Comparison of ENCODE assay signal across 8 mouse cellular contexts in genomic region chr4:126058134-126058996, GRCm38 (mm10). TPM values are rescaled to one million over a fixed set of nuclear protein-coding genes. Genes with fewer than 3 reads are reported as not detected.
A peak's percentile ranks its signal among the peaks of the same experiment; 100 is the strongest.
DNase-seq lines count a peak whose midpoint lies in the region; ATAC-seq and TF ChIP-seq lines count a peak whose summit lies in the region.

Oscp1 (plus strand) TSS chr4:126058565.

- H3K4me3 ChIP-seq in CH12.LX (replicated peaks in 1 of 3; ENCODE audit: low read depth in 2 of 3, low read length in 2 of 3, poor library complexity in 1 of 3) = peak within 1 kb of the TSS; percentile 77 to 80 (median 77)
- peak within 1 kb of the TSS; percentile 66 for H3K4me3 ChIP-seq in forebrain, embryonic 12.5 days (replicated peaks)
- peak within 1 kb of the TSS; percentile 64 for H3K4me3 ChIP-seq in liver, postnatal 0 days (ENCODE audit: low read depth, low read length)
- peak within 1 kb of the TSS; percentile 67 for H3K4me3 ChIP-seq in neural tube, embryonic 14.5 days (ENCODE audit: low read depth, low read length)

- DNase-seq in CH12.LX (ENCODE audit: extremely low read depth) = peak; percentile 95
- peak; percentile 91 for DNase-seq in c-Kit-positive CD71-positive TER-119-negative erythroid progenitor cells, embryonic 14.5 days (ENCODE audit: low read depth)
- peak; percentile 93 to 94 for DNase-seq in heart, postnatal 10 days
- DNase-seq in large intestine, adult 2 months (ENCODE audit: low read depth, low spot score) = peak; percentile 76
- DNase-seq in liver, postnatal 0 days = peak; percentile 91
- DNase-seq in testis, postnatal 10 days (ENCODE audit: low spot score) = peak; percentile 91

- no peak within 1 kb of the TSS for H3K27ac ChIP-seq in CH12.LX (ENCODE audit: insufficient read depth, low read depth)
- peak within 1 kb of the TSS; percentile 61 for H3K27ac ChIP-seq in forebrain, embryonic 12.5 days
- H3K27ac ChIP-seq in liver, postnatal 0 days (ENCODE audit: low read depth) = peak within 1 kb of the TSS; percentile 16
- no peak within 1 kb of the TSS for H3K27ac ChIP-seq in neural tube, embryonic 14.5 days (ENCODE audit: low read depth, low read length)

- no peak for TF ChIP-seq RAD21 in CH12.LX (IDR thresholded peaks at IDR 0.05; ENCODE audit: low read depth, low read length)

- TF ChIP-seq POLR2A in CH12.LX (IDR thresholded peaks at IDR 0.05; ENCODE audit: low read depth, low read length) = peak; percentile 74

- no peak for TF ChIP-seq EP300 in CH12.LX (IDR thresholded peaks at IDR 0.05; ENCODE audit: low read length)
- TF ChIP-seq EP300 in liver, postnatal 0 days (IDR thresholded peaks at IDR 0.05; ENCODE audit: low read depth) = peak; percentile 65; the same call in 1 of the 2 replicates

- H3K9me3 ChIP-seq in CH12.LX (replicated peaks; ENCODE audit: low read length) = no peaks in the 10 kb centered on the region
- no peaks in the 10 kb centered on the region for H3K9me3 ChIP-seq in forebrain, embryonic 12.5 days
- H3K9me3 ChIP-seq in liver, postnatal 0 days (ENCODE audit: low read length) = no peaks in the 10 kb centered on the region
- H3K9me3 ChIP-seq in neural tube, embryonic 14.5 days (ENCODE audit: control insufficient read depth, low read length) = no peaks in the 10 kb centered on the region

- H3K4me2 ChIP-seq in CH12.LX (ENCODE audit: insufficient read depth, low read depth, poor library complexity, severe bottlenecking) = peak within 1 kb of the TSS; percentile 90
- H3K4me2 ChIP-seq in forebrain, embryonic 12.5 days = peak within 1 kb of the TSS; percentile 82
- peak within 1 kb of the TSS; percentile 90 for H3K4me2 ChIP-seq in liver, postnatal 0 days (ENCODE audit: low read depth, low read length)
- peak within 1 kb of the TSS; percentile 84 for H3K4me2 ChIP-seq in neural tube, embryonic 14.5 days (ENCODE audit: low read depth, low read length)

- ATAC-seq in forebrain, embryonic 12.5 days (ENCODE audit: low FRiP score) = peak; percentile 100
- ATAC-seq in liver, postnatal 0 days = peak; percentile 99
- ATAC-seq in neural tube, embryonic 14.5 days (ENCODE audit: low read depth) = peak; percentile 98

- H3K4me1 ChIP-seq in CH12.LX (ENCODE audit: control insufficient read depth in 1 of 2, insufficient read depth in 2 of 2) = peaks cover 2 to 19% of the 10 kb centered on the region in 2 experiments; a peak in 3 of 4 replicates
- H3K4me1 ChIP-seq in forebrain, embryonic 12.5 days = peaks cover 19% of the 10 kb centered on the region
- peaks cover 15% of the 10 kb centered on the region for H3K4me1 ChIP-seq in liver, postnatal 0 days (ENCODE audit: insufficient read depth)
- peaks cover 9% of the 10 kb centered on the region; the same call in 1 of the 2 replicates for H3K4me1 ChIP-seq in neural tube, embryonic 14.5 days (ENCODE audit: control insufficient read depth, insufficient read depth, low read length)

- H3K36me3 ChIP-seq in CH12.LX (replicated peaks in 1 of 2; ENCODE audit: control insufficient read depth in 1 of 2, insufficient read depth in 1 of 2, low read length in 1 of 2) = peaks cover 21 to 32% of the 10 kb centered on the region in 2 experiments
- peaks cover 29% of the 10 kb centered on the region for H3K36me3 ChIP-seq in forebrain, embryonic 12.5 days (replicated peaks)
- peaks cover 15% of the 10 kb centered on the region for H3K36me3 ChIP-seq in liver, postnatal 0 days (replicated peaks; ENCODE audit: insufficient read depth, low read length)
- peaks cover 18% of the 10 kb centered on the region for H3K36me3 ChIP-seq in neural tube, embryonic 14.5 days (ENCODE audit: control insufficient read depth, insufficient read depth, low read length)

- WGBS in forebrain, embryonic 12.5 days = under 1% methylated on average over 57 of the region's 57 CpGs
- WGBS in large intestine, adult 2 months = 1% methylated on average over 57 of the region's 57 CpGs
- WGBS in liver, postnatal 0 days (ENCODE audit: insufficient replicate concordance) = 2% methylated on average over 57 of the region's 57 CpGs
- WGBS in neural tube, embryonic 14.5 days = 1% methylated on average over 57 of the region's 57 CpGs

- dilution Hi-C loops in CH12.LX (cut with MboI; ENCODE audit: extremely low pct_ligation_motif_present, extremely low pct_unique_long_range_greater_than_20kb, low sequenced_read_pairs) = no loop called here

- no peaks in the 10 kb centered on the region for H3K79me2 ChIP-seq in CH12.LX (replicated peaks; ENCODE audit: control insufficient read depth, extremely low read depth, insufficient read depth, poor library complexity, severe bottlenecking)

- H3K9ac ChIP-seq in CH12.LX (ENCODE audit: insufficient read depth, low read depth) = peak within 1 kb of the TSS; percentile 64
- peak within 1 kb of the TSS; percentile 72 for H3K9ac ChIP-seq in forebrain, embryonic 12.5 days
- H3K9ac ChIP-seq in liver, postnatal 0 days (replicated peaks) = peak within 1 kb of the TSS; percentile 62
- H3K9ac ChIP-seq in neural tube, embryonic 14.5 days (replicated peaks; ENCODE audit: low read depth, low read length) = peak within 1 kb of the TSS; percentile 64

- in situ Hi-C loops in CH12.LX (cut with MboI; ENCODE audit: low pct_ligation_motif_present, low pct_unique_long_range_greater_than_20kb, low sequenced_read_pairs) = no loop called here

- TF ChIP-seq CTCF in CH12.LX (conservative IDR thresholded peaks at IDR 0.05 in 1 of 2, IDR thresholded peaks at IDR 0.05 in 1 of 2; ENCODE audit: low read depth in 2 of 2, low read length in 2 of 2) = no peak
- TF ChIP-seq CTCF in liver, postnatal 0 days (IDR thresholded peaks at IDR 0.05; ENCODE audit: low read depth) = no peak

- no peaks in the 10 kb centered on the region for H3K27me3 ChIP-seq in CH12.LX (replicated peaks)
- no peaks in the 10 kb centered on the region for H3K27me3 ChIP-seq in forebrain, embryonic 12.5 days
- H3K27me3 ChIP-seq in liver, postnatal 0 days (ENCODE audit: insufficient read depth, low read length) = no peaks in the 10 kb centered on the region
- H3K27me3 ChIP-seq in neural tube, embryonic 14.5 days (ENCODE audit: control insufficient read depth, insufficient read depth, low read length) = no peaks in the 10 kb centered on the region

- intact Hi-C loops in heart, postnatal 10 days (cut with DNase I) = no loop called here

TF ChIP-seq in CH12.LX, 34 proteins besides CTCF, POLR2A, EP300 and RAD21:
- TF ChIP-seq ELF1 (IDR thresholded peaks at IDR 0.05; ENCODE audit: low read depth, low read length) (peak; percentile 40; the same call in 1 of the 2 replicates), BHLHE40 (IDR thresholded peaks at IDR 0.05; ENCODE audit: low read depth, low read length) (no peak), TBP (conservative IDR thresholded peaks at IDR 0.05; ENCODE audit: low read depth, low read length) (0 out of 2 replicates have a peak, but pooled peaks have one; percentile 45), JUN (IDR thresholded peaks at IDR 0.05; ENCODE audit: insufficient read depth, low read depth, low read length) (no peak), E2F4 (IDR thresholded peaks at IDR 0.05; ENCODE audit: insufficient replicate concordance, low read depth, low read length) (peak; percentile 96), JUND (conservative IDR thresholded peaks at IDR 0.05; ENCODE audit: low read depth, low read length) (no peak), USF2 (conservative IDR thresholded peaks at IDR 0.05; ENCODE audit: low read depth, low read length) (no peak), KAT2A (IDR thresholded peaks at IDR 0.05; ENCODE audit: insufficient replicate concordance, low read length) (peak; percentile 79; the same call in 1 of the 2 replicates), SIN3A (IDR thresholded peaks at IDR 0.05; ENCODE audit: low read length) (peak; percentile 97), CHD2 (IDR thresholded peaks at IDR 0.05; ENCODE audit: low read length) (peak; percentile 95), NELFE (IDR thresholded peaks at IDR 0.05; ENCODE audit: low read depth, low read length) (0 out of 2 replicates have a peak, but pooled peaks have one; percentile 12), POLR2AphosphoS2 (IDR thresholded peaks at IDR 0.05; ENCODE audit: low read depth, low read length) (no peak), SMC3 (IDR thresholded peaks at IDR 0.05; ENCODE audit: low read depth, low read length) (no peak), RCOR1 (conservative IDR thresholded peaks at IDR 0.05; ENCODE audit: low read depth, low read length) (no peak), PAX5 (IDR thresholded peaks at IDR 0.05; ENCODE audit: low read length) (no peak), HCFC1 (IDR thresholded peaks at IDR 0.05; ENCODE audit: low read depth, low read length) (peak; percentile 82), MXI1 (IDR thresholded peaks at IDR 0.05; ENCODE audit: low read depth, low read length) (peak; percentile 97), MYC (IDR thresholded peaks at IDR 0.05; ENCODE audit: low read depth, low read length) (no peak), IRF4 (IDR thresholded peaks at IDR 0.05; ENCODE audit: low read depth, low read length) (peak; percentile 49), MAX (IDR thresholded peaks at IDR 0.05; ENCODE audit: low read length) (peak; percentile 47; the same call in 1 of the 2 replicates), NRF1 (IDR thresholded peaks at IDR 0.05; ENCODE audit: low read depth, low read length) (peak; percentile 46; the same call in 1 of the 2 replicates)

RNA-seq across cellular contexts. Expression of gene Oscp1, which starts in this region (rescaled TPM):
- 6.7 and 8.3 TPM in 2 replicates for total RNA-seq in CH12.LX (2012; rRNA removed)
- 3.9 and 5.8 TPM in 2 replicates for total RNA-seq in CH12.LX (2014; rRNA removed)
- 5.0 and 6.0 TPM in 2 replicates for polyA plus RNA-seq in CH12.LX (2012; ENCODE audit: insufficient read length, low read depth)
- 26.8 and 32.2 TPM in 2 replicates for polyA plus RNA-seq in forebrain, embryonic 12.5 days (2016; fragmentation: Nextera tagmentation; extraction: Ambion mirVana)
- total RNA-seq in heart, postnatal 10 days (2021) = 1 to 10 TPM; 3.5 to 4.1 TPM
- polyA plus RNA-seq in large intestine, adult 2 months (2012; rRNA removed) = 1.1 TPM in 2 replicates
- polyA plus RNA-seq in liver, postnatal 0 days (2015; fragmentation: Nextera tagmentation; extraction: Ambion mirVana) = 0.90 and 1.5 TPM in 2 replicates
- polyA plus RNA-seq in neural tube, embryonic 14.5 days (2014; fragmentation: Nextera tagmentation; extraction: Ambion mirVana) = 30.2 and 40.2 TPM in 2 replicates

Comparison
In these comparisons a context has a peak if more than half of its experiments do, and no peak if none do; other contexts are left out.
1. H3K27ac ChIP-seq: peak in forebrain, embryonic 12.5 days (single experiment) and liver, postnatal 0 days (single experiment); none in CH12.LX (single experiment) and neural tube, embryonic 14.5 days (single experiment).
2. Peak in every context shown above with its lines, with median percentiles within 50 percentile points of each other: DNase-seq, H3K4me2 ChIP-seq, H3K4me3 ChIP-seq, H3K9ac ChIP-seq and ATAC-seq.